Mouse (Mus musculus) naive thymus-derived CD4-positive, alpha-beta T cell, adult 2 months (primary cell): Measurements from ENCODE around the gene Vps11.
"Not testable (repeated sequence)": the region's sequence is repeated elsewhere in the genome, so short reads cannot be mapped to it uniquely, and the experiment has no call there.

Experiments used
- DNase-seq: peaks from one replicate; pipeline ENCODE4 v3.0.0-alpha.2; 2011; ENCODE audit warnings: low read depth

Gene Vps11

GRCm38 (mm10) chr9:44314910-44315309 lies 46.6 kb downstream of the Vps11 start:
- no peak for DNase-seq

- DNase-seq: no peak
Observed at GRCm38 (mm10) chr9:44314257-44314547, 47.3 kb downstream of the Vps11 start.

GRCm38 (mm10) chr9:44313476-44314256 lies 47.8 kb downstream of the Vps11 start:
- DNase-seq: no peak

- DNase-seq: no peak
Observed at GRCm38 (mm10) chr9:44311136-44312134, 50.0 kb downstream of the Vps11 start.

GRCm38 (mm10) chr9:44310750-44311135 lies 50.7 kb downstream of the Vps11 start:
- no peak for DNase-seq

- no peak for DNase-seq
Observed at GRCm38 (mm10) chr9:44309756-44310155, 51.7 kb downstream of the Vps11 start.

GRCm38 (mm10) chr9:44307248-44307647 lies 54.2 kb downstream of the Vps11 start:
- peak; percentile 23 for DNase-seq

- DNase-seq: no peak
Observed at GRCm38 (mm10) chr9:44306532-44306931, 54.9 kb downstream of the Vps11 start.

GRCm38 (mm10) chr9:44305466-44306079 lies 55.9 kb downstream of the Vps11 start, which contains the start of gene Hinfp:
Gene Hinfp, minus strand, starts transcription at chr9:44305671.
- peak; percentile 99 for DNase-seq

GRCm38 (mm10) chr9:44300001-44300400 lies 61.5 kb downstream of the Vps11 start:
- DNase-seq: not testable (repeated sequence)
